Mouse (Mus musculus) cerebellum, adult 18-20 months (tissue): Measurements from ENCODE around the gene Tap2.

Experiments used
- DNase-seq, 2 experiments: peaks; one replicate each; pipeline ENCODE4 v3.0.0; 2021

Tap2 gene

DNA sequence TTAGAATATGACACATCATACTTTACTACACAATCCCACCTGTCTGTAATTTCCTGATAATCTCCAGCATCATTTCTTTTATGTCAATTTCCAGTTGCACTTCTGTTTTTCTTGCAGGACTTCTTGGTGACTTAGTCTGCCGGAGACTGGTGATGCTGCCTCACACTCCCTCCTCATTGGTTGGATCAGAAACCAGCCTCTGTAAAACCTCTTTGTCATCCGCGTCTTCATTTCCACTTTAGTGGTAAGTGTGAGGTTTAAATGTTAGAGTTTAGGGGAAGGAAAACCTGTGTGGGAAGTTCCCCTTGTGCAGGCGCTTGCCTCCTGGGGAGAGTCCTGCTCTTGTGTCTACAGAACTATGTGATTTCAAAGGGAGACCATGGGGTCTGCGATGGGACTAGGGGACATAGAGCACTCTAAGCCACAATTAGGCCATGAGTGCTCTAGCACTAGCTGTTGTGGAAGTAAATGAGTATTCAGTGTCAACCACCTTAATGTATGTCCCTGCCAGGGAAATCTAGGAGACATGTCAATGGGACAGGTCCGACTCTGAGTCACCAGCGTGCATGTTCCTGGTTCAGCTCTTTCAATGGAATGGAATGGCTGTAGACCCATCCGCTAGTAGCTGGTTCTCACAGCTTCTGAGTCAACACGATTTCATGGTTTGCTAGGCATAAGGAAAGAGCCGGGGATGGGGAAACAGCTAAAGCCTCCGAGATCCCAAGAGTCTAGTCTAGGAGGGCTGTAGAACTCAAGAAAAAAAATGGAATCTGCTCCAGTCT, 54.5 kb downstream of the Tap2 start, which contains the start of gene H2-Ab1:
TSS of gene H2-Ab1 (plus strand) at position 96 of the 782 bp plus-strand sequence.
- DNase-seq: peak; percentile 28 to 35

DNA sequence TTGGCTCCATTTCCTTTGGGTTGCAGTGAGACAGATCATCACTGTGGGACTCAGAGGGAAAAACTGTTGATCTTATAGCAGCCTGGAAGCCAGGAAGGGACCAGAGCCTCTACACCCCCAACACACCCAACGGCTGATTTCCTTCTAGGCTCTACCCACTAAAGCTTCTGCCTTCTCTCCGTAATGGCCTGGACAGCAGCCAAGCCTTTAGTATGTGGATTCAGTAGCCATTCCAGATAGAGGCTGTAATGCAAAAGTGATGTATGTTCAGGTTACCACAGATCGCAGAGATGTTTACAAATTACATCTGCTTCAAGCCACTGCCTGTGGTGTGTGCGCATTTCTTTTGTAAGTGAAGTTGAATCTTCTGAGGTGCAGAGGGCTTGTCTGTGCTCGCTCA, 57.2 kb downstream of the Tap2 start:
- DNase-seq: no peak

DNA sequence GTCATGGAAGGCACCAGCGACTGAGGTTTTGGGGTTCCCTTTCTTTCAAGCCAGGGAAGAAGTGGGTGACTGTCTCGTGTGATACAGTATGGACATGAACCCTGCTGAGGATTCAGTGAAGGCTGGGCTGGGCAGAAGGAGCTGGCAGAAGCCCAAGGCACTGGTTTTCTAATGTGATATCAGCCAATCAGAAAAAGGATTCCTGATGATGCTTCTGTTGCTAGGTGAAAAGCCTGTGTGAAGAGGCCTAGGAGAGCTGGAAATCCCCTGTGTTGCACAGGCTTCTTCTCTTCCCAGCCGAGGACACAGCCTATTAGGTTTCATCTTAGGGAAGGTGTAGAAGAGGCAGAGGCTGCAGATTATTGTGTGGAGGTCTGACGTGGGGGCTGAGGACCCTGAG, 58.2 kb downstream of the Tap2 start:
- DNase-seq: peak; percentile 9 to 19

DNA sequence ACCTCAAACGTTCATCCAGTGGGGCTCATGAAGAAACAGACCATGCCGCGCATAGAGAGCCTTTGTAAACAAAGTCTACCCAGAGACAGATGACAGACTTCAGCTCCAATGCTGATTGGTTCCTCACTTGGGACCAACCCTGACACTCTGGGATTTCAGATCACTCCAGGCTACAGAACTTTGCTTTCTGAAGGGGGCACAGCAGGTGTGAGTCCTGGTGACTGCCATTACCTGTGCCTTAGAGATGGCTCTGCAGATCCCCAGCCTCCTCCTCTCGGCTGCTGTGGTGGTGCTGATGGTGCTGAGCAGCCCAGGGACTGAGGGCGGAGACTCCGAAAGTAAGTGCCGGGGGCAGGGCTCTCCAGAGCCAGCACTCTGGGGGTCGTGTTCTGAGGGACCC, 59.7 kb downstream of the Tap2 start:
- peak; percentile 43 to 59 for DNase-seq

DNA sequence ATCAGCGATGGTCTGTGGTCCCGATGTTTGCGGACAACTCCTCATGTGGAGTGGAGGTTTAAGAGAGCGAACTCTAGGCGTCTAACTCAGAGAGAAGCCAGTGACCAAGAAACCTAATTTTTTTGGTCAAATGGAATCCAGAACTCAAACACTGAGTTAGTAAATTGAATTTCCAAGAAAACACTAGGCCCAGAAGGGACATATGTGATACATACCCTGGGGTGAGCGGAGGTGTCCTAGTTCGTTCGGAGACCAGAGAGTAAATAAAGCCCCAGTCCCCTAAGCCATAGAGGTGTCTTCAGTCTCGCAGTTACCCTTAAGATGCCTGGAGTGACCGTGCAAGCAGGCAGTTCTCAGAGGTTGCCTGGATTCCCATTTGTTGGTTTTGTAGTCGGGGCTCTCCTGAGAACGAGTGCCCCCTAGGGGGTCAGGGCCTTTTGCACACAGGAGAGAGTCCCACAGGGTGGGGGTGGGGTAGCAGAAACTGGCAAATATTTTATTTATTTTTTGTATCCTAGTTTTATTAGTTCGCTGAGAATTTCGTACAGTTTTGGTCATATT, 60.6 kb downstream of the Tap2 start:
- no peak for DNase-seq

DNA sequence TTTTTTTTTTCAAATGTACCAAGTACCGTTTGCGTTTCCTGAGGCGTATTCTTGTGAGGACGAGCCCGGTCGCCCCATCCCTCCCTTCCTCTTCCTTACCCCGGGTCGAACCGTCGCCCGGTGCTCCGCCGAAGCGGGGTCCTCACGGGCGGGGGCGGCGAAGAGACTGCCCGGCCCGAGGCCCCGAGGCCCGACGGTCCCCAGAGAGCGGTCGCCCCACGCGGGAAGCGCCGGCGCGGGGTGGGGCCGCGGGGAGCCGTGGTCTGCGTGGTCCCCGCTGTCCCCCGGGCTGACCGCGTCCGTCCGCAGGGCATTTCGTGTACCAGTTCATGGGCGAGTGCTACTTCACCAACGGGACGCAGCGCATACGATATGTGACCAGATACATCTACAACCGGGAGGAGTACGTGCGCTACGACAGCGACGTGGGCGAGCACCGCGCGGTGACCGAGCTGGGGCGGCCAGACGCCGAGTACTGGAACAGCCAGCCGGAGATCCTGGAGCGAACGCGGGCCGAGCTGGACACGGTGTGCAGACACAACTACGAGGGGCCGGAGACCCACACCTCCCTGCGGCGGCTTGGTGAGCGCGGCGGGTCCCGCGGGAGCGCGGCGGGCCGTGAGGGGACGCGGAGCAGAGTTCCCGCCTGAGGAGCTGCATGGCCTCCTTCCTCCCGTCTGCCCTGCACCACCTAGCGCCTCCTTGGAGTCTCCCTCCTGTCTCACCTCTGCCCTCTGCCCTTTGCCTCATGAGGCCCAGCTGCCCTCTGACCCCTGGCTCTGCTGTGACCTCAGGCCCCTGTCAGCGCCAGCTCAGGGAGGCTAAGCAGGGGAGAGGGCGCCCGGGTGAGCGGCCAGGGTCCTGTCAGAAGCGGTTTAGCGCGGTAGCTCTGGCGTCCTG, 61.4 kb downstream of the Tap2 start:
- DNase-seq: no peak
